Mouse (Mus musculus): ENCODE results near the gene Tapbpl. TPM values are rescaled to one million over a fixed set of nuclear protein-coding genes. Genes with fewer than 3 reads are reported as not detected.

The Tapbpl gene
- polyA plus RNA-seq, 1 experiment from 2014 or later = 6.3 TPM

DNA sequence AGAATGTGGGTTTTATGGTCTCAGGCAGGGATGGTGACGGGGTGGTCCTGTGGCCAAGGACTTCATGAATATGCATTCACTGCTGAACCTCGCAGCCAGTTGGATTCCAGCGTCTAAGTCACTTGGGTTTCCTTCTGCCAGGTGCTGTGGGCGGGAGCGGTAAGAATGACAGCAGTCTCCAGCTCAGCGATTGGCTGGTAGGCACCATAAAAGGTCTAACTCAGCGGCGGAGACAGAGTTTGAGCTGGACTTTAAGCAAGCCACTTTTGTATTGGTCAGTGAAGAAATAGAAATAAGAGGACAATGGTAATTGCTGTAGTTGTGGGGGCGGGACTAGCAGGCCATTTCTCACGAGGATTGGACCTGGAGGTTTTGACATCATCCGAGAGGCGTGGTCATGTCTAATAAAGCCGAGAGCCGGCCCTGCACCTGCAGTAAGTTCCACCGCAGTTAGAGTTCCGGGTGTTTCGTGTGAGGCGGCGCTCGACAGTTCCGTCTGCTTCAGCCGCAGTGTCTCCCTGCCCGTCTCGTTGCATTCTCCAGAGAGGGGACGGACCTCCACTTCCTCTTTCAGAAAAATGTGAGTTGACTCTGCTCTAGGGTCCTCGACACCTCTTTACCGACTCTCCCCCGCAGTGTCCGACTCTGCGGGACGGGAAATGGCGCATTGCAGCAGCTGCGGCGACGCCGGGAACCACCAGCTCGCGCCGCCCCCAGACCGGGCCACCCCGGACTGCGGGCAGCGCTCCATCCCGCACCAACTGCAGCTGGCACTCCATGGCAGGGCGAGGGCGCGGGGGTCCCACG lies 16.3 kb downstream of the Tapbpl start, which contains the start of gene Vamp1:
Vamp1 (plus strand) TSS at position 404 of the 807 bp plus-strand sequence.
- DNase-seq (ENCODE audit: low spot score) = peak; percentile 99
- no peak; the same call in 1 of the 2 replicates for TF ChIP-seq CTCF (IDR thresholded peaks at IDR 0.05; ENCODE audit: low read depth)
- peak within 1 kb of the TSS; percentile 77 for H3K27ac ChIP-seq
- peak within 1 kb of the TSS; percentile 59 for H3K4me3 ChIP-seq (replicated peaks; ENCODE audit: low read depth, low read length)
- no peaks in the 10 kb centered on the region for H3K36me3 ChIP-seq (ENCODE audit: insufficient read depth, low read length)
- no peaks in the 10 kb centered on the region for H3K9me3 ChIP-seq (replicated peaks; ENCODE audit: low read length)
- WGBS = under 1% methylated on average over 48 of the region's 48 CpGs
- 0 out of 2 replicates have a peak, but pooled peaks cover 6% of the 10 kb centered on the region for H3K4me1 ChIP-seq (replicated peaks; ENCODE audit: insufficient read depth, low read length)
- peak; percentile 98 for ATAC-seq (replicated peaks; ENCODE audit: low FRiP score, low read depth)
- H3K4me2 ChIP-seq (ENCODE audit: low read length) = peak within 1 kb of the TSS; percentile 91
- H3K27me3 ChIP-seq (ENCODE audit: insufficient read depth, low read length) = no peaks in the 10 kb centered on the region
- H3K9ac ChIP-seq (ENCODE audit: low read depth, low read length) = peak within 1 kb of the TSS; percentile 69

DNA sequence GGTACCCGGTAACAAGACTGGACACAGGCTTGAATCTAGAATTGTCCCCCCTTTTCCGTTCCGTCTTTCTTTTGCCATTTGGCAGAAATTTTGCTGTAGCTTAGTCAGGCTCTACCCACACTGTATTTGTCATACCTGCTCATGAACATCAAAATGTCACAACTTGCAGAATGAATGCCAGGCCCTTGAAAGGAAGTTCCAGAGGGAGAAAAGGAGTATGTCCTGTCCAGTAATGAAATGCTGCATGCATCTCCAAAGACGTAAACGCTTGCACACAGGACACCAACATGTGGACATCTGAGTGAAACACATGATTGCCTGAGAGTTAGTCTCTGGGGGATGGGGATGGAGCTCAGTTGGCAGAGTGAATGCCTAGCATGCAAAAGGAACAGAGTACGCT lies 17.9 kb downstream of the Tapbpl start:
- H3K27me3 ChIP-seq (ENCODE audit: insufficient read depth, low read length) = no peaks in the 10 kb centered on the region
- H3K4me1 ChIP-seq (replicated peaks; ENCODE audit: insufficient read depth, low read length) = 0 out of 2 replicates have a peak, but pooled peaks cover 6% of the 10 kb centered on the region
- H3K9ac ChIP-seq (ENCODE audit: low read depth, low read length) = no peak overlapping the region
- no peak overlapping the region for H3K27ac ChIP-seq
- ATAC-seq (replicated peaks; ENCODE audit: low FRiP score, low read depth) = no peak
- H3K4me3 ChIP-seq (replicated peaks; ENCODE audit: low read depth, low read length) = no peak overlapping the region
- no peaks in the 10 kb centered on the region for H3K9me3 ChIP-seq (replicated peaks; ENCODE audit: low read length)
- WGBS = 79% methylated on average over 6 of the region's 6 CpGs
- H3K36me3 ChIP-seq (ENCODE audit: insufficient read depth, low read length) = no peaks in the 10 kb centered on the region
- no peak overlapping the region for H3K4me2 ChIP-seq (ENCODE audit: low read length)
- no peak for TF ChIP-seq CTCF (IDR thresholded peaks at IDR 0.05; ENCODE audit: low read depth)
- no peak for DNase-seq (ENCODE audit: low spot score)

DNA sequence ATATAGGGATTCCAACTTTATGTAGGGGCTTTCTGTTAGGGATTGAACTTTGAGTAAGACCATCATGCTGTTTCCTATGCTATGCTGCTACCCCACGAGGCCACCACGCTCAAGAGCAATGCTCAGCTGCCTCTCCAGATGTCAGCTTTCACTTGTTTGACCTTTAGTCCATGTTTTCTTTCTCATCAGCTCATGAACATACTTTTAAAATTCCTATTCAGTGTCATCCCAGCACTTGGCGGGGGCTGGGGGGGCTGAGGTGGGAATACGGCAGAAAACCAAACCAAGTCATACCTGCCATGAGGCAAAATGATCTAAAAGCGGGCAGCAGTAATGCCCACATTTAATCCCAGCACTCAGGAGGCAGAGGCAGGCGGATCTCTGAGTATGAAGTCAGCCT lies 18.5 kb downstream of the Tapbpl start:
- 69% methylated on average over 6 of the region's 6 CpGs for WGBS
- no peak for TF ChIP-seq CTCF (IDR thresholded peaks at IDR 0.05; ENCODE audit: low read depth)
- Histone ChIP-seq H3K27ac (no peak overlapping the region), H3K4me2 (ENCODE audit: low read length) (no peak overlapping the region), H3K27me3 (ENCODE audit: insufficient read depth, low read length) (no peaks in the 10 kb centered on the region), H3K4me3 (replicated peaks; ENCODE audit: low read depth, low read length) (no peak overlapping the region), H3K9me3 (replicated peaks; ENCODE audit: low read length) (no peaks in the 10 kb centered on the region), H3K9ac (ENCODE audit: low read depth, low read length) (no peak overlapping the region), H3K36me3 (ENCODE audit: insufficient read depth, low read length) (no peaks in the 10 kb centered on the region), H3K4me1 (replicated peaks; ENCODE audit: insufficient read depth, low read length) (0 out of 2 replicates have a peak, but pooled peaks cover 6% of the 10 kb centered on the region)
- ATAC-seq (replicated peaks; ENCODE audit: low FRiP score, low read depth) (no peak), DNase-seq (ENCODE audit: low spot score) (no peak)

DNA sequence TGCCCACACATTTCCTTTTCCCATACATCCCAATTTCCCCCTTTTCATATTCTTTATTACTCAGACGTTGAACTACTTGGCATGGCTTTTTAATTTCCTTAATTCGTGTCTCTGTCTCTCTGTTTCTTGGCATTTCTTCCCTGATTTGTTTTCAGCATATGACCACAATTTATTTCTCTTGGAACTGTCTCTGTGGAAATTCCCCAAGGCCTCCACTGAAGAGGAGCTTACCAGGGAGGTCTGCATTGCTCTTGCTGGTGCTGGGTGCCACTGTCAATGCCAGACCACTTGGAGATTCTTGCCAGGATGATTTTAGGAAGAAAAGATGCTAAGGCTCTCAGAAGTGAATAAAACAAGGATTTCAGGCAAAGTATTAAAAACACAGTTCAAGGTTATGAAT lies 19.0 kb downstream of the Tapbpl start:
- no peaks in the 10 kb centered on the region for H3K9me3 ChIP-seq (replicated peaks; ENCODE audit: low read length)
- ATAC-seq (replicated peaks; ENCODE audit: low FRiP score, low read depth) (no peak), DNase-seq (ENCODE audit: low spot score) (no peak)
- H3K4me3 ChIP-seq (replicated peaks; ENCODE audit: low read depth, low read length) = no peak overlapping the region
- 27% methylated on average over 2 of the region's 2 CpGs for WGBS
- no peak overlapping the region for H3K9ac ChIP-seq (ENCODE audit: low read depth, low read length)
- no peaks in the 10 kb centered on the region for H3K36me3 ChIP-seq (ENCODE audit: insufficient read depth, low read length)
- no peak overlapping the region for H3K4me2 ChIP-seq (ENCODE audit: low read length)
- no peaks in the 10 kb centered on the region for H3K27me3 ChIP-seq (ENCODE audit: insufficient read depth, low read length)
- no peak for TF ChIP-seq CTCF (IDR thresholded peaks at IDR 0.05; ENCODE audit: low read depth)
- H3K27ac ChIP-seq = no peak overlapping the region
- H3K4me1 ChIP-seq (replicated peaks; ENCODE audit: insufficient read depth, low read length) = 0 out of 2 replicates have a peak, but pooled peaks cover 6% of the 10 kb centered on the region

DNA sequence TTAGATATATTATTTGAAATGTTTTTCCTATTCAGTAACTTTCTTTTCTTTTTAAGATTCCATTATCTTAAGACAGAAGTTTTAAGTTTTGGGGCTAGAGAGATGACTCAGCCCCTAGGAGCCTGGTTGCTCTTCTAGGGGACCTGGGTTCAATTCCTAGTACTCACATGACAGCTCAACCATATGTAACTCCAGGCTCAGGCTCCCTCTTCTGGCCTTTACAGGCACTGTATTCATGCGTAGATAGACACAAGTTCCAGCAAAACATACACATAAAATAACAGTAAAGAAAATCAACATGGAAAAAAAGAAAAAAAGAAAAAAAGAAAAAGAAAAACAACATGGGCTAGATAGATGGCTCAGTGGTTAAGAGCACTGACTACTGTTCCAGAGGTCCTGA lies 21.2 kb downstream of the Tapbpl start:
- no peaks in the 10 kb centered on the region for H3K9me3 ChIP-seq (replicated peaks; ENCODE audit: low read length)

DNA sequence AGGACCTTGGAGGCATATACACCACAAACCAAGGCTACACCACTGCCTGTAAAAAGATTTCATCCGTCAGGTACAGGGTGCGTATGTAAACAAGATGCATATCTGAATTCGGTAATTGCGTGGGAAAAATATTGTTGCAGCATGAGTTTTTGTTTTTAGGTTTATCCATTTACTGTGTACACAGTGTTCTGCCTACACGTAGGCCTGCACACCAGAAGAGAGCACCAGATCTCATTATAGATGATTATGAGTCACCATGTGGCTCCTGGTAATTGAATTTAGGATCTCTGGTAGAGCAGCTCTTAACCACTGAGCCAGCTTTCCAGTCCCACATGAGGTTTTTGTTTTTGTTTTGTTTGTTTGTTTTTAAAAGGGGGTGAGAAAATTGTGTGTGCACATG lies 34.5 kb downstream of the Tapbpl start:
- Histone ChIP-seq H3K9ac (ENCODE audit: low read depth, low read length) (no peak overlapping the region), H3K4me1 (replicated peaks; ENCODE audit: insufficient read depth, low read length) (0 out of 2 replicates have a peak, but pooled peaks cover 3% of the 10 kb centered on the region), H3K9me3 (replicated peaks; ENCODE audit: low read length) (no peaks in the 10 kb centered on the region), H3K27me3 (ENCODE audit: insufficient read depth, low read length) (no peaks in the 10 kb centered on the region), H3K27ac (no peak overlapping the region), H3K4me3 (replicated peaks; ENCODE audit: low read depth, low read length) (no peak overlapping the region), H3K4me2 (ENCODE audit: low read length) (no peak overlapping the region), H3K36me3 (ENCODE audit: insufficient read depth, low read length) (0 out of 2 replicates have a peak, but pooled peaks cover 6% of the 10 kb centered on the region)
- DNase-seq (ENCODE audit: low spot score) (no peak), ATAC-seq (replicated peaks; ENCODE audit: low FRiP score, low read depth) (no peak)
- TF ChIP-seq CTCF (IDR thresholded peaks at IDR 0.05; ENCODE audit: low read depth) = no peak
- 80% methylated on average over 5 of the region's 5 CpGs for WGBS

More for the DNA sequence above, 21.2 kb downstream of the Tapbpl start:
- 82% methylated on average over 1 of the region's 1 CpGs for WGBS
- ATAC-seq (replicated peaks; ENCODE audit: low FRiP score, low read depth) = no peak
- Histone ChIP-seq H3K9ac (ENCODE audit: low read depth, low read length) (no peak overlapping the region), H3K4me2 (ENCODE audit: low read length) (no peak overlapping the region), H3K36me3 (ENCODE audit: insufficient read depth, low read length) (no peaks in the 10 kb centered on the region), H3K4me1 (replicated peaks; ENCODE audit: insufficient read depth, low read length) (no peaks in the 10 kb centered on the region), H3K27ac (no peak overlapping the region), H3K4me3 (replicated peaks; ENCODE audit: low read depth, low read length) (no peak overlapping the region), H3K27me3 (ENCODE audit: insufficient read depth, low read length) (no peaks in the 10 kb centered on the region)
- 0 out of 2 replicates have a peak, but pooled peaks have one; percentile 15 for TF ChIP-seq CTCF (IDR thresholded peaks at IDR 0.05; ENCODE audit: low read depth)
- no peak for DNase-seq (ENCODE audit: low spot score)

Data from kidney, postnatal 0 days (tissue).